Mouse (Mus musculus): ENCODE measurements around the gene Mterf4. TPM values are rescaled to one million over a fixed set of nuclear protein-coding genes. Genes with fewer than 3 reads are reported as not detected.

Mterf4 gene
- total and polyA plus RNA-seq, 2 experiments from 2014 or later = 24.4 to 31.5 TPM

- WGBS = 91% methylated on average over 4 of the region's 4 CpGs
- ATAC-seq = no peak
- Histone ChIP-seq H3K4me3 (ENCODE audit: low read depth, low read length) (no peak overlapping the region), H3K9me3 (ENCODE audit: low read length) (no peaks in the 10 kb centered on the region), H3K9ac (no peak overlapping the region), H3K27me3 (ENCODE audit: insufficient read depth, low read length) (no peaks in the 10 kb centered on the region), H3K27ac (ENCODE audit: low read depth, low read length) (no peak overlapping the region), H3K4me1 (ENCODE audit: insufficient read depth) (no peaks in the 10 kb centered on the region), H3K4me2 (ENCODE audit: low read depth) (no peak overlapping the region), H3K36me3 (ENCODE audit: insufficient read depth) (peaks cover 4% of the 10 kb centered on the region; the same call in 1 of the 2 replicates)
- DNase-seq = no peak
- no peak for TF ChIP-seq CTCF (IDR thresholded peaks at IDR 0.05; ENCODE audit: low read depth)
Measured at GRCm38 (mm10) chr1:93290956-93291355, 14.8 kb downstream of the Mterf4 start.

GRCm38 (mm10) chr1:93289678-93290214 lies 16.0 kb downstream of the Mterf4 start:
- no peaks in the 10 kb centered on the region for H3K4me1 ChIP-seq (ENCODE audit: insufficient read depth)
- no peak overlapping the region for H3K9ac ChIP-seq
- 73% methylated on average over 3 of the region's 3 CpGs for WGBS
- no peak for DNase-seq
- no peaks in the 10 kb centered on the region for H3K27me3 ChIP-seq (ENCODE audit: insufficient read depth, low read length)
- no peak overlapping the region for H3K4me3 ChIP-seq (ENCODE audit: low read depth, low read length)
- no peaks in the 10 kb centered on the region for H3K36me3 ChIP-seq (ENCODE audit: insufficient read depth)
- H3K27ac ChIP-seq (ENCODE audit: low read depth, low read length) = no peak overlapping the region
- H3K9me3 ChIP-seq (ENCODE audit: low read length) = no peaks in the 10 kb centered on the region
- no peak for TF ChIP-seq CTCF (IDR thresholded peaks at IDR 0.05; ENCODE audit: low read depth)
- no peak for ATAC-seq
- H3K4me2 ChIP-seq (ENCODE audit: low read depth) = no peak overlapping the region

GRCm38 (mm10) chr1:93277041-93277440 lies 28.7 kb downstream of the Mterf4 start:
- no peak overlapping the region for H3K9ac ChIP-seq
- no peak for DNase-seq
- H3K27ac ChIP-seq (ENCODE audit: low read depth, low read length) = no peak overlapping the region
- 76% methylated on average over 7 of the region's 7 CpGs for WGBS
- no peak for ATAC-seq
- H3K9me3 ChIP-seq (ENCODE audit: low read length) = no peaks in the 10 kb centered on the region
- H3K4me2 ChIP-seq (ENCODE audit: low read depth) = no peak overlapping the region
- H3K4me1 ChIP-seq (ENCODE audit: insufficient read depth) = 0 out of 2 replicates have a peak, but pooled peaks cover 3% of the 10 kb centered on the region
- H3K4me3 ChIP-seq (ENCODE audit: low read depth, low read length) = no peak overlapping the region
- TF ChIP-seq CTCF (IDR thresholded peaks at IDR 0.05; ENCODE audit: low read depth) = no peak
- H3K36me3 ChIP-seq (ENCODE audit: insufficient read depth) = no peaks in the 10 kb centered on the region
- H3K27me3 ChIP-seq (ENCODE audit: insufficient read depth, low read length) = no peaks in the 10 kb centered on the region

GRCm38 (mm10) chr1:93275561-93275960 lies 30.2 kb downstream of the Mterf4 start:
- 74% methylated on average over 6 of the region's 6 CpGs for WGBS
- no peak for TF ChIP-seq CTCF (IDR thresholded peaks at IDR 0.05; ENCODE audit: low read depth)
- Histone ChIP-seq H3K4me2 (ENCODE audit: low read depth) (no peak overlapping the region), H3K9me3 (ENCODE audit: low read length) (no peaks in the 10 kb centered on the region), H3K4me3 (ENCODE audit: low read depth, low read length) (no peak overlapping the region), H3K36me3 (ENCODE audit: insufficient read depth) (no peaks in the 10 kb centered on the region), H3K4me1 (ENCODE audit: insufficient read depth) (0 out of 2 replicates have a peak, but pooled peaks cover 3% of the 10 kb centered on the region), H3K9ac (no peak overlapping the region), H3K27ac (ENCODE audit: low read depth, low read length) (no peak overlapping the region), H3K27me3 (ENCODE audit: insufficient read depth, low read length) (no peaks in the 10 kb centered on the region)
- ATAC-seq (no peak), DNase-seq (no peak)

GRCm38 (mm10) chr1:93272409-93272821 lies 33.3 kb downstream of the Mterf4 start:
- ATAC-seq = peak; percentile 79
- H3K4me3 ChIP-seq (ENCODE audit: low read depth, low read length) = peak overlapping the region; percentile 14
- DNase-seq = peak; percentile 18

GRCm38 (mm10) chr1:93271751-93272150 lies 34.0 kb downstream of the Mterf4 start:
- H3K4me3 ChIP-seq (ENCODE audit: low read depth, low read length) = no peak overlapping the region
- no peaks in the 10 kb centered on the region for H3K9me3 ChIP-seq (ENCODE audit: low read length)
- TF ChIP-seq CTCF (IDR thresholded peaks at IDR 0.05; ENCODE audit: low read depth) = no peak
- no peaks in the 10 kb centered on the region for H3K36me3 ChIP-seq (ENCODE audit: insufficient read depth)
- WGBS = 73% methylated on average over 6 of the region's 6 CpGs
- no peak overlapping the region for H3K27ac ChIP-seq (ENCODE audit: low read depth, low read length)
- ATAC-seq (no peak), DNase-seq (no peak)
- no peak overlapping the region for H3K4me2 ChIP-seq (ENCODE audit: low read depth)
- no peak overlapping the region for H3K9ac ChIP-seq
- H3K27me3 ChIP-seq (ENCODE audit: insufficient read depth, low read length) = no peaks in the 10 kb centered on the region
- H3K4me1 ChIP-seq (ENCODE audit: insufficient read depth) = 0 out of 2 replicates have a peak, but pooled peaks cover 3% of the 10 kb centered on the region

More at GRCm38 (mm10) chr1:93272409-93272821, 33.3 kb downstream of the Mterf4 start:
- no peak for TF ChIP-seq CTCF (IDR thresholded peaks at IDR 0.05; ENCODE audit: low read depth)
- H3K4me2 ChIP-seq (ENCODE audit: low read depth) = peak overlapping the region; percentile 47
- 0 out of 2 replicates have a peak, but pooled peaks cover 3% of the 10 kb centered on the region for H3K4me1 ChIP-seq (ENCODE audit: insufficient read depth)
- WGBS = 3% methylated on average over 16 of the region's 16 CpGs
- no peaks in the 10 kb centered on the region for H3K36me3 ChIP-seq (ENCODE audit: insufficient read depth)
- H3K9me3 ChIP-seq (ENCODE audit: low read length) = no peaks in the 10 kb centered on the region
- no peak overlapping the region for H3K27ac ChIP-seq (ENCODE audit: low read depth, low read length)
- H3K9ac ChIP-seq = peak overlapping the region; percentile 33
- no peaks in the 10 kb centered on the region for H3K27me3 ChIP-seq (ENCODE audit: insufficient read depth, low read length)

- H3K9ac ChIP-seq = no peak overlapping the region
- H3K36me3 ChIP-seq (ENCODE audit: insufficient read depth) = no peaks in the 10 kb centered on the region
- H3K4me2 ChIP-seq (ENCODE audit: low read depth) = no peak overlapping the region
- TF ChIP-seq CTCF (IDR thresholded peaks at IDR 0.05; ENCODE audit: low read depth) = no peak
- DNase-seq (no peak), ATAC-seq (no peak)
- no peak overlapping the region for H3K4me3 ChIP-seq (ENCODE audit: low read depth, low read length)
- no peak overlapping the region for H3K27ac ChIP-seq (ENCODE audit: low read depth, low read length)
- H3K27me3 ChIP-seq (ENCODE audit: insufficient read depth, low read length) = no peaks in the 10 kb centered on the region
- WGBS = 71% methylated on average over 3 of the region's 3 CpGs
- H3K4me1 ChIP-seq (ENCODE audit: insufficient read depth) = 0 out of 2 replicates have a peak, but pooled peaks cover 3% of the 10 kb centered on the region
- no peaks in the 10 kb centered on the region for H3K9me3 ChIP-seq (ENCODE audit: low read length)
Measured at GRCm38 (mm10) chr1:93270516-93271240, 35.0 kb downstream of the Mterf4 start.

Measured in forebrain, postnatal 0 days (tissue).